Mouse (Mus musculus) olfactory bulb, adult 2 months (tissue): ENCODE results near the gene Tcf7l2. TPM values are rescaled to one million over a fixed set of nuclear protein-coding genes. Genes with fewer than 3 reads are reported as not detected.

Experiments used
- H3K27ac ChIP-seq: fragments of 200-500 bp; 2 replicates; pipeline ENCODE4 v1.5.1; 2012; ENCODE audit warnings: low read depth, low read length; ENCODE audit not compliant: insufficient read depth
- H3K4me1 ChIP-seq: fragments of 200-500 bp; 2 replicates; pipeline ENCODE4 v1.6.1; 2012; ENCODE audit warnings: low read length; ENCODE audit not compliant: control insufficient read depth, insufficient read depth
- H3K4me3 ChIP-seq: fragments of 200-500 bp; 2 replicates; pipeline ENCODE4 v1.5.1; 2012; ENCODE audit warnings: mild to moderate bottlenecking, low read depth, low read length, moderate library complexity; ENCODE audit not compliant: insufficient read depth
- CTCF ChIP-seq: fragments of 200-500 bp; IDR thresholded peaks from 2 replicates; pipeline ENCODE4 v1.5.1; 2012; ENCODE audit warnings: low read depth, mild to moderate bottlenecking, low read length, moderate library complexity; ENCODE audit not compliant: insufficient read depth
- POLR2A ChIP-seq: fragments of 200-500 bp; IDR thresholded peaks from 2 replicates; pipeline ENCODE4 v1.6.1; 2012; ENCODE audit warnings: mild to moderate bottlenecking, low read depth, low read length, moderate library complexity; ENCODE audit not compliant: insufficient read depth
- WGBS: fragments of 180-500 bp; shearing (Covaris S2); methylation state at CpG from one replicate; pipeline ENCODE4 v1.1.7; 2018; 5-methylcytosine and 5-hydroxymethylcytosine counted together
- polyA plus RNA-seq: library from polyadenylated mRNA; stranded (reverse); fragments of >200 nt; gene quantifications from 2 replicates; pipeline ENCODE4 v1.2.4, GENCODE M21; 2012; ENCODE audit warnings: low replicate concordance; ENCODE audit not compliant: missing spikeins, insufficient read depth, insufficient read length

Tcf7l2 gene
- polyA plus RNA-seq, 1 experiment, result not detected

- no peak for TF ChIP-seq CTCF
- Histone ChIP-seq H3K4me1 (peaks cover 6% of the 10 kb centered on the region), H3K27ac (no peak overlapping the region), H3K4me3 (no peak overlapping the region)
- 84% methylated on average over 7 of the region's 7 CpGs for WGBS
Measured at GRCm38 (mm10) chr19:55925425-55925803, 183.8 kb downstream of the Tcf7l2 start.

GRCm38 (mm10) chr19:55925804-55926521 lies 184.3 kb downstream of the Tcf7l2 start:
- Histone ChIP-seq H3K27ac (no peak overlapping the region), H3K4me3 (no peak overlapping the region), H3K4me1 (peaks cover 6% of the 10 kb centered on the region)
- WGBS, result 50% methylated on average over 16 of the region's 16 CpGs
- TF ChIP-seq CTCF, result no peak

GRCm38 (mm10) chr19:55926858-55927673 lies 185.4 kb downstream of the Tcf7l2 start:
- TF ChIP-seq CTCF (no peak), POLR2A (no peak)
- Histone ChIP-seq H3K27ac (no peak overlapping the region), H3K4me3 (no peak overlapping the region), H3K4me1 (peaks cover 6% of the 10 kb centered on the region)
- 82% methylated on average over 16 of the region's 16 CpGs for WGBS

- no peak overlapping the region for H3K27ac ChIP-seq
- H3K4me3 ChIP-seq, result no peak overlapping the region
- WGBS, result 95% methylated on average over 9 of the region's 9 CpGs
- H3K4me1 ChIP-seq, result peaks cover 6% of the 10 kb centered on the region
- no peak for TF ChIP-seq CTCF
- TF ChIP-seq POLR2A, result no peak
Measured at GRCm38 (mm10) chr19:55927674-55928061, 186.0 kb downstream of the Tcf7l2 start.

- TF ChIP-seq POLR2A (no peak), CTCF (no peak)
- no peak overlapping the region for H3K27ac ChIP-seq
- peaks cover 6% of the 10 kb centered on the region for H3K4me1 ChIP-seq
- H3K4me3 ChIP-seq, result no peak overlapping the region
- 99% methylated on average over 5 of the region's 5 CpGs for WGBS
Measured at GRCm38 (mm10) chr19:55928674-55929073, 187.1 kb downstream of the Tcf7l2 start.

- no peak for TF ChIP-seq CTCF
- no peak for TF ChIP-seq POLR2A
- Histone ChIP-seq H3K4me1 (no peaks in the 10 kb centered on the region), H3K4me3 (no peak overlapping the region), H3K27ac (no peak overlapping the region)
- 97% methylated on average over 17 of the region's 17 CpGs for WGBS
Measured at GRCm38 (mm10) chr19:55931642-55932041, 190.0 kb downstream of the Tcf7l2 start.

- H3K27ac ChIP-seq, result no peak overlapping the region
- no peak for TF ChIP-seq POLR2A
- TF ChIP-seq CTCF, result no peak
- no peak overlapping the region for H3K4me3 ChIP-seq
- 75% methylated on average over 7 of the region's 7 CpGs for WGBS
- no peaks in the 10 kb centered on the region for H3K4me1 ChIP-seq
Measured at GRCm38 (mm10) chr19:55933947-55934729, 192.5 kb downstream of the Tcf7l2 start.

- no peaks in the 10 kb centered on the region for H3K4me1 ChIP-seq
- H3K4me3 ChIP-seq, result no peak overlapping the region
- 91% methylated on average over 3 of the region's 3 CpGs for WGBS
- H3K27ac ChIP-seq, result no peak overlapping the region
- TF ChIP-seq POLR2A (no peak), CTCF (no peak)
Measured at GRCm38 (mm10) chr19:55934730-55935003, 193.0 kb downstream of the Tcf7l2 start.

- Histone ChIP-seq H3K27ac (no peak overlapping the region), H3K4me1 (peaks cover 12% of the 10 kb centered on the region)
- 96% methylated on average over 3 of the region's 3 CpGs for WGBS
Measured at GRCm38 (mm10) chr19:55937026-55937425, 195.4 kb downstream of the Tcf7l2 start.

More at GRCm38 (mm10) chr19:55937026-55937425, 195.4 kb downstream of the Tcf7l2 start:
- H3K4me3 ChIP-seq, result no peak overlapping the region
- no peak for TF ChIP-seq POLR2A
- TF ChIP-seq CTCF, result no peak
